Mouse (Mus musculus): ENCODE measurements around the gene Banp. TPM values are rescaled to one million over a fixed set of nuclear protein-coding genes. Genes with fewer than 3 reads are reported as not detected.
A peak's percentile ranks its signal among the peaks of the same experiment; 100 is the strongest.

Gene Banp
- polyA plus RNA-seq, 2 experiments = 33.2 to 97.7 TPM

DNA sequence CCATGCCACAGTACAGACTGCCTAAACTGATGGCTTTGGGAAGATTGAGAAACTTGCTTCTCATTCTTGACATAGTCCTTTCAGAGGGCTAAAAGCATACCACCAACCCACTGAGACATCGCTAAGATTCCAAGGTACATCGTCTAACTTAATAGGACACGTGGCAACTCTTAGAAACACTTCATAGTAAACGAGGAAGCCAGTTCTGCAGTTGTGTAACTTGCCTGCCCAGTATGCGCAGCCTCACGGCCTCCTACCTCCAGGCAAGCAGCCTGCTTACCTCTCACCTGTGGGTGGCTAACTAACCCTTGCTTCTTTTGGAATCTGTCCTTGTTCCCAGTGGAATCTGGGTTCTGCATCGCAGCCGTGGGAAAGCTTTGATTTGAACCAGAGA is 40.4 kb upstream of the Banp start:
- Histone ChIP-seq H3K4me3 (replicated peaks; ENCODE audit: low read length) (no peak overlapping the region), H3K4me1 (ENCODE audit: control insufficient read depth, insufficient read depth, low read length) (peaks cover 18% of the 10 kb centered on the region), H3K4me2 (replicated peaks; ENCODE audit: low read depth, low read length, severe bottlenecking) (no peak overlapping the region), H3K27me3 (ENCODE audit: control insufficient read depth, insufficient read depth, low read length) (no peaks in the 10 kb centered on the region), H3K36me3 (ENCODE audit: control insufficient read depth, insufficient read depth, low read length) (no peaks in the 10 kb centered on the region), H3K9me3 (ENCODE audit: control insufficient read depth, low read length) (no peaks in the 10 kb centered on the region), H3K27ac (replicated peaks; ENCODE audit: low read depth, low read length) (no peak overlapping the region), H3K9ac (ENCODE audit: low read depth, low read length, severe bottlenecking) (no peak overlapping the region)
- 58% methylated on average over 8 of the region's 8 CpGs for WGBS
- ATAC-seq (ENCODE audit: low FRiP score, low read depth) = no peak
- no peak for DNase-seq (ENCODE audit: low spot score)
- no peak for TF ChIP-seq POLR2A (IDR thresholded peaks at IDR 0.05; ENCODE audit: borderline replicate concordance, extremely low read depth, insufficient read depth, insufficient read length)

DNA sequence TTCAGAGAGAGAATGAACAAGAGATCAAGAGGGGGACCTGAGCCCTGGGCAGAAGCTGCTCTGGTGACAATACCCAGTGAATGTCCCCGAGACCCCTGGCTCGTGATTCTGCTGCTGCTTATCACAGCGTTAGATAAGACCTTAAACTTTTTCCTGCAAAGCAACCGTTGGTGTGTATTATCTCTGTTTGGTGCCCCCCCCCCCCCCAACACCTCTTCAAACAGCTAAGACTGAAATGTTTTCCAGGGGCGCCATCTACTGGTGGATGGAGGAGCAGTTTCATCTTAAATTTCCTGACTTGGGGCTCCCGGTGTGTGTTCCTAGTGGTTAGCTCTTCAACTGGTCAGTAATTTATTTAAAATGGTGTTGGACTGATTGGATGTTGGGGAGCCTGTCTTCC is 39.9 kb upstream of the Banp start:
- Histone ChIP-seq H3K27me3 (ENCODE audit: control insufficient read depth, insufficient read depth, low read length) (no peaks in the 10 kb centered on the region), H3K27ac (replicated peaks; ENCODE audit: low read depth, low read length) (no peak overlapping the region), H3K36me3 (ENCODE audit: control insufficient read depth, insufficient read depth, low read length) (no peaks in the 10 kb centered on the region), H3K4me1 (ENCODE audit: control insufficient read depth, insufficient read depth, low read length) (peaks cover 18% of the 10 kb centered on the region), H3K4me2 (replicated peaks; ENCODE audit: low read depth, low read length, severe bottlenecking) (no peak overlapping the region), H3K4me3 (replicated peaks; ENCODE audit: low read length) (no peak overlapping the region), H3K9me3 (ENCODE audit: control insufficient read depth, low read length) (no peaks in the 10 kb centered on the region), H3K9ac (ENCODE audit: low read depth, low read length, severe bottlenecking) (no peak overlapping the region)
- 3% methylated on average over 6 of the region's 6 CpGs for WGBS
- ATAC-seq (ENCODE audit: low FRiP score, low read depth) (no peak), DNase-seq (ENCODE audit: low spot score) (peak; percentile 80)
- TF ChIP-seq POLR2A (IDR thresholded peaks at IDR 0.05; ENCODE audit: borderline replicate concordance, extremely low read depth, insufficient read depth, insufficient read length) = no peak

DNA sequence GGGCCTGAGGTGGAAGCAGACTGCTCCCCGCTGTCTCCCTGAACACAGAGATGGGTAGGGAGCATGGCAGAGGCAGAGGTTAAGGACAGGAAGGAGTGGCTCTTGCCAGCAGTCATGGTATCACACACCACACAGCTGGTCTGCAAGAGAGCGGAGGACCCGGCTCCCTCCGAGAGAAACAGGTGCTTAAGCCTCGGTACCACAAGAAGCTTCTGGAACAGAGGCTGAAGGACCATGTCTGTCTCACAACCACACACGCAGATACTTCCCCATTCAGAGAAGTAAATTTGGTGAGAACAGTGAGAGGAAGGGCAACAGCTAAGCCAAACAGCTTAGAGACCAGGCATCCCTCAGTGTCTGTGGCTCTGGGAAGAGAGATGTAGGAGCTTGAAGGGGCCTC is 38.1 kb upstream of the Banp start:
- H3K27ac ChIP-seq (replicated peaks; ENCODE audit: low read depth, low read length) = no peak overlapping the region
- H3K27me3 ChIP-seq (ENCODE audit: control insufficient read depth, insufficient read depth, low read length) = no peaks in the 10 kb centered on the region
- H3K36me3 ChIP-seq (ENCODE audit: control insufficient read depth, insufficient read depth, low read length) = no peaks in the 10 kb centered on the region
- ATAC-seq (ENCODE audit: low FRiP score, low read depth) (no peak), DNase-seq (ENCODE audit: low spot score) (no peak)
- H3K9ac ChIP-seq (ENCODE audit: low read depth, low read length, severe bottlenecking) = no peak overlapping the region
- H3K9me3 ChIP-seq (ENCODE audit: control insufficient read depth, low read length) = no peaks in the 10 kb centered on the region
- no peak overlapping the region for H3K4me3 ChIP-seq (replicated peaks; ENCODE audit: low read length)
- no peak overlapping the region for H3K4me2 ChIP-seq (replicated peaks; ENCODE audit: low read depth, low read length, severe bottlenecking)
- H3K4me1 ChIP-seq (ENCODE audit: control insufficient read depth, insufficient read depth, low read length) = peaks cover 10% of the 10 kb centered on the region; the same call in 1 of the 2 replicates
- TF ChIP-seq POLR2A (IDR thresholded peaks at IDR 0.05; ENCODE audit: borderline replicate concordance, extremely low read depth, insufficient read depth, insufficient read length) = no peak
- 84% methylated on average over 6 of the region's 6 CpGs for WGBS

DNA sequence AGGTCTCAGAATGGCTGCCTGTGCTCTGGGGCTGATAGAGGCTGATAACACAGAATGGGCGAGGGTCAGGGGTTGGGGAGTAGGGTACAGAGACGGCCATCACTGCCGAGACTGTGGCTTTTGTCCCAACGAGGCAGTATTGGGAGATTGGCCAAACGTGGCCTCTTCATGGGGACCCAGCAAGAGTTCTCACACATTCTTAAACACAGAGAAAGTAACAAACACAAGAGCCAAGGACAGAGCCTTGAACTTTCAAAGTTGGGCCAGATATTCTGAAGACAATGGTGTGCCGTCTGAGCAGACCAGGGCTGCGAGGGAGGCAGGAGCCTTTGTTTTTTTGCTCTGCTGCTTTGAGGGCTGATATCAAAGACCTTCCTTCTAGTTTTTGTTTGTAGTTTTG is 37.6 kb upstream of the Banp start:
- WGBS = 78% methylated on average over 7 of the region's 7 CpGs
- Histone ChIP-seq H3K36me3 (ENCODE audit: control insufficient read depth, insufficient read depth, low read length) (no peaks in the 10 kb centered on the region), H3K27me3 (ENCODE audit: control insufficient read depth, insufficient read depth, low read length) (no peaks in the 10 kb centered on the region), H3K9ac (ENCODE audit: low read depth, low read length, severe bottlenecking) (no peak overlapping the region), H3K4me3 (replicated peaks; ENCODE audit: low read length) (no peak overlapping the region), H3K27ac (replicated peaks; ENCODE audit: low read depth, low read length) (no peak overlapping the region), H3K4me2 (replicated peaks; ENCODE audit: low read depth, low read length, severe bottlenecking) (no peak overlapping the region), H3K4me1 (ENCODE audit: control insufficient read depth, insufficient read depth, low read length) (peaks cover 6% of the 10 kb centered on the region; the same call in 1 of the 2 replicates), H3K9me3 (ENCODE audit: control insufficient read depth, low read length) (no peaks in the 10 kb centered on the region)
- no peak for ATAC-seq (ENCODE audit: low FRiP score, low read depth)
- no peak for TF ChIP-seq POLR2A (IDR thresholded peaks at IDR 0.05; ENCODE audit: borderline replicate concordance, extremely low read depth, insufficient read depth, insufficient read length)
- no peak for DNase-seq (ENCODE audit: low spot score)

DNA sequence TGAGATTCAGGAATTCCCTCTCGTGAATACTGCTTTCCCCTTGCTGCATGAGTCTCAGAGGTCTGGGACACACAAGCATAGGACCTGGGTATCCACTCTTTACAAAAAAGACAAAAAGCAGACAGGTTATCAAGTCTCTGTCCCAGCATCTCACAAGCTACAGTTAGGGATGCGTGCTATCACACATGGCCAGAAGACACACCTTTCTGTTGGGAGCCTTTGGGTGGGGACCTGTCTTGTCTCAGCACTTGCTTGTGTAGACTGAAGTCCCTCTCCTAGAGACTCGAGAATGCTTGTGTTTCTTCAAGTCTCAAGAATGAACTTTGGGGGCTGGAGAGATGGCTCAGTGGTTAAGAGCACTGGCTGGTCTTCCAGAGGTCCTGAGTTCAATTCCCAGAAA is 36.7 kb upstream of the Banp start:
- TF ChIP-seq POLR2A (IDR thresholded peaks at IDR 0.05; ENCODE audit: borderline replicate concordance, extremely low read depth, insufficient read depth, insufficient read length) = no peak
- H3K27ac ChIP-seq (replicated peaks; ENCODE audit: low read depth, low read length) = no peak overlapping the region
- DNase-seq (ENCODE audit: low spot score) (no peak), ATAC-seq (ENCODE audit: low FRiP score, low read depth) (no peak)
- WGBS = 75% methylated on average over 3 of the region's 3 CpGs
- H3K4me1 ChIP-seq (ENCODE audit: control insufficient read depth, insufficient read depth, low read length) = peaks cover 5% of the 10 kb centered on the region; the same call in 1 of the 2 replicates
- H3K9ac ChIP-seq (ENCODE audit: low read depth, low read length, severe bottlenecking) = no peak overlapping the region
- no peaks in the 10 kb centered on the region for H3K36me3 ChIP-seq (ENCODE audit: control insufficient read depth, insufficient read depth, low read length)
- no peak overlapping the region for H3K4me2 ChIP-seq (replicated peaks; ENCODE audit: low read depth, low read length, severe bottlenecking)
- no peaks in the 10 kb centered on the region for H3K9me3 ChIP-seq (ENCODE audit: control insufficient read depth, low read length)
- H3K27me3 ChIP-seq (ENCODE audit: control insufficient read depth, insufficient read depth, low read length) = no peaks in the 10 kb centered on the region
- H3K4me3 ChIP-seq (replicated peaks; ENCODE audit: low read length) = no peak overlapping the region

DNA sequence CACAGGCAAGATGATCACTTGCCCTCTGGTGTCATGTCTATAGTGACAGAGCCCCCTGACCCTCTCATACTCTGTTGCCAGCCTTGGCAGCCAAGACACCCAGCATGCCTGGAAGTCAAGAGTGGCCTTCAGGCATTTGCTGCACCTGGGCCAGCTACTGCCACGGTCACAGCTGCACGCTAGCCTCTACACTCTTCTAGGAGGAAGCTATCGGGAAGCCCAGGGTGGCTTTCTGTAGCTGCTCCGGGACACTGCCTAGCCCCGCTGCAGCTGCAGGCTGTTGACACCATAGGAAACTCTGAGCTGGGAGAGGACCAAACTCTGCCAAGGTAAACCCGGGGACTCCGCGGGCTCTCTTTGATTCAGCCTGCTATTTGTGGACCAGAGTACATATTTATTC is 36.2 kb upstream of the Banp start:
- Histone ChIP-seq H3K9me3 (ENCODE audit: control insufficient read depth, low read length) (no peaks in the 10 kb centered on the region), H3K27ac (replicated peaks; ENCODE audit: low read depth, low read length) (no peak overlapping the region), H3K9ac (ENCODE audit: low read depth, low read length, severe bottlenecking) (no peak overlapping the region), H3K4me2 (replicated peaks; ENCODE audit: low read depth, low read length, severe bottlenecking) (no peak overlapping the region), H3K4me3 (replicated peaks; ENCODE audit: low read length) (no peak overlapping the region), H3K4me1 (ENCODE audit: control insufficient read depth, insufficient read depth, low read length) (peaks cover 3% of the 10 kb centered on the region; the same call in 1 of the 2 replicates), H3K36me3 (ENCODE audit: control insufficient read depth, insufficient read depth, low read length) (no peaks in the 10 kb centered on the region), H3K27me3 (ENCODE audit: control insufficient read depth, insufficient read depth, low read length) (no peaks in the 10 kb centered on the region)
- DNase-seq (ENCODE audit: low spot score) (no peak), ATAC-seq (ENCODE audit: low FRiP score, low read depth) (no peak)
- no peak for TF ChIP-seq POLR2A (IDR thresholded peaks at IDR 0.05; ENCODE audit: borderline replicate concordance, extremely low read depth, insufficient read depth, insufficient read length)
- 76% methylated on average over 8 of the region's 8 CpGs for WGBS
